Mouse (Mus musculus): Measurements from ENCODE around the gene Gpn2. TPM values are rescaled to one million over a fixed set of nuclear protein-coding genes. Genes with fewer than 3 reads are reported as not detected.

Gpn2 gene
- 10 to 100 TPM; 27.0 to 29.2 TPM for total RNA-seq (2023)

DNA sequence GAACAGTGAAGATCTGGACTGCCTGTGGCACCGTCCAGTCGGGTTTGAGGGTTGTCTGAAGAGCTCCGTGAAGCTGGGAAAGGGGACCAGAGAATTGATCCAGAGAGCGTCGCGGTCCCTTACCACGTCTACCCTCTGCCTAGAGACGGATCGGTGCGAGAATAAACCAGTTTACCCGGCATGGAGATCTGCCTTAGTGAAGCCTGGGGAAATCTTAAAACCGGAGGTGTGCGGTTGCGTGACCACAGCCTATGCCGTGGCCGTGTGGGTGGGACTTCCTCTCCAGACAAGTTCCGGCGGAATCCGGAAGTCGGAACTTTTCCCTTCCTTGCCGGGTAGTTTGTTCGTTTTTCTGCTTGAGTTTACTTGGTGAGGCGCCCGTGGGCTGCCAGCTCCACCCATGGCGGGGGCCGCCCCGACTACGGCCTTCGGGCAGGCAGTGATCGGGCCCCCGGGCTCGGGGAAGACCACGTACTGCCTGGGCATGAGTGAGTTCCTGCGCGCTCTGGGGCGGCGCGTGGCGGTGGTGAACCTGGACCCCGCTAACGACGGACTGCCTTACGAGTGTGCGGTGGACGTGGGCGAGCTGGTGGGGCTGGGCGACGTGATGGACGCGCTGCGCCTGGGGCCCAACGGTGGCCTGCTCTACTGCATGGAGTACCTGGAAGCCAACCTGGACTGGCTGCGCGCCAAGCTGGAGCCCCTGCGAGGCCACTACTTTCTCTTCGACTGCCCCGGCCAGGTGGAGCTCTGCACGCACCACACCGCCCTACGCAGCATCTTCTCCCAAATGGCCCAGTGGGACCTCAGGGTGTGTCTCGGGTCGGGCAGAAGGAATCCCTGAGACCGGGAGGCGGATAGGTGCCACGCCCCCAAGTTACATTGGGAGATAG is at the start of gene Gpn2:
TSS of gene Gpn2 (plus strand) at position 304 of the 893 bp plus-strand sequence.

DNA sequence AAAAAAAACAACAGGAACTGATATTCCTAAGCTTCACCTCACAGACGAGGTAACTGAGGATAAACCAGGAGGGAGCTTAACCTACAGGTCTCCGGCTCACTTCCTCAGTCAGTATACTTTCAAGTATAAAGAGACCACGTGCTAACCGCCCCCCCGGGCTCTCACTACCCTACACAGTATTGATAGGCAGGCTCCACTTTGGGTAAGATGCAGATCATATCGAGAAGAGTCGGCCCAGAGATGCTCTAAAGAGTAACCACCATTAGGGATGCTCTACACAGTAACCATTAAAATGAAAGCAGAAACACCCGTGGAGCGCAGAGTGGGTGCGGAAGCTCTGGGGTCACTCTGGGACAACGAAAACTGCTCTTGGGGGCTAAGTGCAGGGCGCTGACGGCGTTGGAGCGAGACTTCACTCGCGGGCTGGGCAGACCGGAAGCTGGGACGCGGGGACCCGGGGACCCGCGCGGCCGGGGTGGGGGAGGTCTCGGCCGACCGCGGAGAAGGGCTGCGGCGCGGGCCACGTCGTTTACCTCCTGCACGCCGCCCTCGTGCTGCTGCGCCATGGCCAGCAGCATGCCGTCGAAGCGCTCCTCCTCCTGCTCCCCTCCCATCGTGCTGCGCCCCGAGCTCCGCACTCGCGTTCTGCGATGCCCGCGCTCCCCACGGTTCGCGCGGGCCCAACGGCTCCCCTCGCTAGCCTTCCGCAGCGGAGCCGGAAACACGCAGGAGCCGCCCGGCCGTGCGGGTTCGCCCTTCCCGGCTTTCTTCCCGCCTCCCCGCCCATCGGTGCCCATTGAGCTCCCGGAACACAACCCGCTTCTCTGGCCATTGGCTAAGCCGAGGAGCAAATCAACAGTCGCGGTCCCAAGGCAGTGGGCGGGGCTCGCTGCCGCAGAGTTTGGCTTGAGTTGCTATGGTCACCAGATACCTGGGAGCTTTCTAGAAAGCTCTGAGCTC is 38.6 kb upstream of the Gpn2 start, which contains the start of gene Nudc:
TSS of gene Nudc (minus strand) at position 725 of the 960 bp plus-strand sequence.

DNA sequence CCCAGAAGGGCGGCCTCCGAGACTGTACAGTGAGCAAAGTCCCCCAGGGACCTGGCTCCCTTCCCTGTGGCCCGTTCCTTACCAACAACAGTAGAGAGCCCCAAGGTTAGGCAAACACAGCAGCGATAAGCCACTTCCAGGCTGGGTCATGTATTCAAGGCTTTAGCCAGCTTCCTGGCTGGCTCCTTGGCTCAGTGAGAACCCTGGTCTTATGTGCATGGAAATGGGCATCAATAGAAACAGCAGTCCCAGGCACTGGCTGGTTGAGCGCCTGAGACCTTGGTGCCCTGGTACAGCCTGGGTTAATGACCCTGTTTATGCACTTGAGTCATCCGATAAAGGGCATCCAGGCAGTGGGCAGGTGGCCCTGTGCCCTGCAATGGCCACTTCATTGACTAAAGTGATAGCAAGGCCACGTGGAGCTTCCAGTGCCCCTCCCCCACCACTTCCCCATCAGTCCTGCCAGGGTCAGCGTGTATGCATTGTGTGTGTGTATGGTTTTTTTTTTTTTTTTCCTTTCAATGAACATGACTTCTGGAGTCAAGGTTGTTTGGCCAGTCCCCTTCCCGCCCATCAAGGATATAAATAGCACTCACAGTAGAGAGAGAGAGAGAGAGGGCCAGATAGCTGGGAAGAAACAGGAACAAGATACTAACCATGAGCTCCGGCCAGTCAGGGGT is 31.3 kb upstream of the Gpn2 start, which contains the start of gene Nr0b2:
TSS of gene Nr0b2 (plus strand) at position 609 of the 680 bp plus-strand sequence.

DNA sequence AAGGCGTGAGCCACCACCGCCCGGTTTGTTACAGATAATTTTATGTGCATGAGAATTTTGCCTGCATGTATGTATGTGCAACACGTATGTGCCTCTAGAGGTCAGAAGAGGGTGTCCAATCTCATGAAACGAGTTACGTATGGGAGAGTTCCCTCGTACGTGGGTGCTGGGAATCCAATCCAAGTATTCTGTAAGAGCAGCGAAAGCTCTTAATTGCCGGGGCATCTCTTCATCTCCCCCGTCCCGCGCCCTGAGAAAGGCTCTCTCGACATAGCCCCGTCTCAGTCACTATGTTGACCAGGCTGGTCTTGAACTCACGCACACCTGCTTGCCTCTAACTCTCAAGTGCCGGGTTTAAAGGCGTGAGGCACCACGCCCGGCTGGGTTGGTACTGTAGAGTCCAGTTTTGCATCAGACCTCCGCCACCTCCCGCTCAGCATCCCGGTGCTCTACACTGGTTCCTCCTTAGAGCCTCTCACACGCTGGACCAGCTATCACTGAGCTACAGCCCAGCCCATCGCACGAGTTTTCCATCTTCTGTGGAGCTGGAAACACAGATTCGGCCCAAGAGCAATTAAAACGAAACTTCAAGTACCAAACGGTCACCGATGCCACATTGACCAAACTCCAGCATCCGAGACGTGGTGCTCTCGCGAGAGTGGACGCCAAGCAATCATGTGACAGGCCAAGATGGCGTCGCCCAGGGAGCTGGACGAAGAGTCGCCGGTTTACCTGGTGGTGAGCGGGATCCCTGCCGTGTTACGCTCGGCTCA is 9.9 kb upstream of the Gpn2 start, which contains the start of gene Gpatch3:
TSS of gene Gpatch3 (plus strand) at position 676 of the 773 bp plus-strand sequence.

DNA sequence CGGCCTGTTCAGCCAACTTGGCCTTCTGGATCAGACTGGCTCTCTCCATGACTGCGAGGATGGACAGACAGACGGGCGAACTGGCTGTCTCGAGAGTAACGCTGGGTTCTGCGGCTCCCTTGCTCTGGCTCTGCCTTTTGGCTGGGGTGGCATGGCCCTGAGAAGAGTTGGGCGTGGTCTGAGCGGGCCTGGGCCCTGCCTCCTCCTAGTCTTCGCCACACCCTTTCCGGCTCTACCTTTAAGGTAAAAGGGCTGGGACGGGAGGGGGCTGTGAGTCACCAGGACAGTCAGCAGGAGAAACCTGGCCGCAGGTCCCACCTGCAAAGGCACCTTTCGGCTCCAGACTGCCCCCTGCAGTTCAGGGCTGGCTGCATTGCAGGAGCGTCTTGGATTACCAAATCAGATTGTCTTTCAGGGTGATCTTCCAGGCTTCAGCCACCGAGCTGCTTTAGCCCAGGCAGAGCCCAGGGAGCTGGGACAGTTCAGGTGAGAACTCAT is 17.6 kb downstream of the Gpn2 start, which contains the start of gene Sfn:
TSS of gene Sfn (minus strand) at position 448 of the 498 bp plus-strand sequence.

Other genes with a start within 250 kb of the Gpn2 start
- gene Wdtc1, start 230.9 kb upstream of the Gpn2 start, total RNA-seq (2023), result 10 to 100 TPM; 47.0 to 49.6 TPM
- gene Slc9a1, start 214.7 kb upstream of the Gpn2 start, total RNA-seq (2023), result 10 to 100 TPM; 56.5 to 58.9 TPM
- not detected for gene Tent5b, start 104.2 kb upstream of the Gpn2 start, total RNA-seq (2023)
- 10 to 100 TPM; 11.6 to 21.7 TPM for gene Trnp1, start 85.8 kb upstream of the Gpn2 start, total RNA-seq (2023)
- gene Kdf1, start 65.4 kb upstream of the Gpn2 start, total RNA-seq (2023), result under 1 TPM; 0.52 to 0.80 TPM
- gene Nudc, start 38.4 kb upstream of the Gpn2 start, total RNA-seq (2023), result 10 to 100 TPM; 72.2 to 79.8 TPM
- not detected for gene Nr0b2, start 31.0 kb upstream of the Gpn2 start, total RNA-seq (2023)
- 10 to 100 TPM; 21.4 to 32.4 TPM for gene Gpatch3, start 9.6 kb upstream of the Gpn2 start, total RNA-seq (2023)
- gene Sfn, start 17.8 kb downstream of the Gpn2 start, total RNA-seq (2023), result 10 to 100 TPM; 59.4 to 60.3 TPM
- 100 to 1,000 TPM; 216 to 235 TPM for gene Zdhhc18, start 65.8 kb downstream of the Gpn2 start, total RNA-seq (2023)
- 10 to 100 TPM; 23.5 to 25.4 TPM for gene Pigv, start 88.3 kb downstream of the Gpn2 start, total RNA-seq (2023)
- 100 to 1,000 TPM; 307 to 314 TPM for gene Arid1a, start 172.4 kb downstream of the Gpn2 start, total RNA-seq (2023)